Mouse (Mus musculus): ENCODE data around the gene Ralgapa1. TPM values are rescaled to one million over a fixed set of nuclear protein-coding genes. Genes with fewer than 3 reads are reported as not detected.
A peak's percentile ranks its signal among the peaks of the same experiment; 100 is the strongest.
"Not testable (repeated sequence)": the region's sequence is repeated elsewhere in the genome, so short reads cannot be mapped to it uniquely, and the experiment has no call there.

Gene Ralgapa1
- polyA plus RNA-seq, 1 experiment from 2014 or later: 15.9 TPM

DNA sequence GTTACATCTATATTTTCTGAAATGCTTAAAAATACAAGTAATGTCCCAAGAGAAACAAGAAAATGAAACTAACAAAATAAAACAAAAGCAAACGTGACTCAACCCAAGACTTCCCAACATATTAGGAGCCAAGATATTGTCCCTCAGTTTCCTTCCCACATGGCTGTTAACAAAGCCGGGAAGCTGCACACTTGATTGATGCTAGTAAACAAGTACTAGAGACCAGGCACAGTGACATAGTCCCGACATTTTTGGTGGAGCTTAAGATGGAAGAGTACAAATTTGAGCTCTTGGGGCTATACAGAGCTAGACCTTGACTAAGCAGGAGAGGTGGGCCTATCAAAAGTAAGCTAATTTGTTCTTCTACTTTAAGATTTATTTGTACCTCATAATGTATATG lies 23.9 kb downstream of the Ralgapa1 start:
- no peak overlapping the region for H3K9ac ChIP-seq
- WGBS: 74% methylated on average over 3 of the region's 3 CpGs
- no peaks in the 10 kb centered on the region for H3K27me3 ChIP-seq (replicated peaks)
- no peaks in the 10 kb centered on the region for H3K9me3 ChIP-seq
- ATAC-seq (ENCODE audit: insufficient read depth, low FRiP score, low read depth): no peak
- H3K27ac ChIP-seq: no peak overlapping the region
- H3K4me1 ChIP-seq: no peaks in the 10 kb centered on the region
- H3K36me3 ChIP-seq: no peaks in the 10 kb centered on the region
- no peak overlapping the region for H3K4me2 ChIP-seq
- H3K4me3 ChIP-seq (replicated peaks): no peak overlapping the region

DNA sequence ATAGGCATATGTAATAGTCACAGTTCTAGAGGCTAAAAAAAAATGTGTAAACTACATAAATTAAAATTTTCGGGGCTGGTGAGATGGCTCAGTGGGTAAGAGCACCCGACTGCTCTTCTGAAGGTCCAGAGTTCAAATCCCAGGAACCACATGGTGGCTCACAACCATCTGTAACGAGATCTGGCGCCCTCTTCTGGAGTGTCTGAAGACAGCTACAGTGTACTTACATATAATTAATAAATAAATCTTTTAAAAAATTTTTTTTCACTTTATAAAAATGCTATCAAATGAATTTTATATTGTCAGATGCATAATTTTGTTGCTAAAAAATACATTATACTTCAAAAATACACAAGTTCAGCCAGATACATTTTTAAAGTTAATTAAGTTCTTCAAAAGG lies 26.5 kb downstream of the Ralgapa1 start:
- not testable (repeated sequence) for H3K4me3 ChIP-seq (replicated peaks); H3K36me3 ChIP-seq; H3K27ac ChIP-seq; ATAC-seq (ENCODE audit: insufficient read depth, low FRiP score, low read depth); H3K9me3 ChIP-seq; H3K27me3 ChIP-seq (replicated peaks); H3K4me2 ChIP-seq; H3K9ac ChIP-seq; H3K4me1 ChIP-seq
- 82% methylated on average over 4 of the region's 4 CpGs for WGBS

DNA sequence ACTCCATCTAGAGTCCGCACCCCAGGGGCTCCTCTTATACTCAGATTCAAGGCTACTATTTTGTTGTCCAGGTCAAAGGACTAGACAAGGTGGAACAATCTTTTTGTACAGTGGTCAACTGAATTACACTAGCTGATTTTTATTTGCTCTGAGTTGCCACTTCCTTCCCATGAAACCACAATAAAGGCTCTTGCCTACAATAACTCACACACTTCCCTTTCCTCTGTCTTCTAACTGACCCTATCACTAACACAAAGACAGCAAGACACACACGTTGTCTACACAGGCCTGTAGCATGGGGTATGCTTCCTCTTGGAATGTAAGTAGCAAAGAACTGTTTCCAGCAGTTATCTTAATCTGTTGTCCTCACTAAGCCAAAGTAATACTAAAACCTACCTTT lies 35.7 kb downstream of the Ralgapa1 start:
- H3K4me2 ChIP-seq: no peak overlapping the region
- H3K4me3 ChIP-seq (replicated peaks): no peak overlapping the region
- H3K27ac ChIP-seq: no peak overlapping the region
- 68% methylated on average over 2 of the region's 2 CpGs for WGBS
- H3K4me1 ChIP-seq: no peaks in the 10 kb centered on the region
- ATAC-seq (ENCODE audit: insufficient read depth, low FRiP score, low read depth): no peak
- no peak overlapping the region for H3K9ac ChIP-seq
- H3K9me3 ChIP-seq: no peaks in the 10 kb centered on the region
- H3K27me3 ChIP-seq (replicated peaks): no peaks in the 10 kb centered on the region
- peaks cover 13% of the 10 kb centered on the region for H3K36me3 ChIP-seq

DNA sequence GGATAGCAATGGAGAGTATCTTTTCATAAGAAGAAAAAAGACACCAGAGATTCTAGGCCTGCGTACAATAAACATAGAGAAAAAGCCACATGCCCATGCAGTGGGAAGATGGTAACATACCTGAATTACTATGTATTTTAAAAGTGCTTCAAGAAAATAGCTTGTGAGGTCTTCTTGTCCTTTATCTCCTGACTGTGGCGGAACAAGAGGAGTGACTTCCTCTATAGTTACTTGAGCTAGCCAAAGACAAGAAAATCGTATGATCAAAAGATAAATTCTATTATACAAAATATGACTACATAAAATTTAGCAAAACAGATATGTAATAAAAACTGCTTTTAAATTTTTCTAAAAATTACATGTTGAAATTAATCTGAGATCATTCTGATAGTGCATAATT lies 38.3 kb downstream of the Ralgapa1 start:
- Histone ChIP-seq H3K4me2 (no peak overlapping the region), H3K9me3 (no peaks in the 10 kb centered on the region), H3K27me3 (replicated peaks) (no peaks in the 10 kb centered on the region), H3K27ac (no peak overlapping the region), H3K9ac (no peak overlapping the region), H3K4me1 (no peaks in the 10 kb centered on the region), H3K36me3 (peaks cover 13% of the 10 kb centered on the region; the same call in 1 of the 2 replicates), H3K4me3 (replicated peaks) (no peak overlapping the region)
- 92% methylated on average over 3 of the region's 3 CpGs for WGBS
- ATAC-seq (ENCODE audit: insufficient read depth, low FRiP score, low read depth): no peak

DNA sequence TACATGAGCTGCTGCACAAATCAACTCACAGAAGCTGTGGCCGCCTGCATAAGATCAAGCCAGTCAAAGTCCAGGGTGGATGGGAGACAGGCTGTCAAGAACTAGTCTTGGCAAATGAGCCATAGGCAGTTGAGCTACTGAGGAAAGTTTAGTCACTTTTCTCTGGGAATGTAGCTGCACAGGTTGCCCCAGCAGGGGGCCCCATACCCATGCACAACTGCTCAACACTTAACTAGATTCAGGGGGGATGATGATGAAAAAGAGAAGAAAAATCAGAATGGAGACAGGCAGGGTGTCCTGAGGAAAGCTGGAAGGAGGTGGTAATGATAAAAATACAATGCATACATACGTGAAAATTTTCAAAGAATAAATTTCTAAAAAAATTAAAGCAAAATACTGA lies 42.7 kb downstream of the Ralgapa1 start:
- no peaks in the 10 kb centered on the region for H3K9me3 ChIP-seq
- no peaks in the 10 kb centered on the region for H3K27me3 ChIP-seq (replicated peaks)
- 91% methylated on average over 2 of the region's 2 CpGs for WGBS
- H3K4me2 ChIP-seq: no peak overlapping the region
- H3K27ac ChIP-seq: no peak overlapping the region
- peaks cover 4% of the 10 kb centered on the region; the same call in 1 of the 2 replicates for H3K36me3 ChIP-seq
- H3K9ac ChIP-seq: no peak overlapping the region
- no peak overlapping the region for H3K4me3 ChIP-seq (replicated peaks)
- ATAC-seq (ENCODE audit: insufficient read depth, low FRiP score, low read depth): no peak
- no peaks in the 10 kb centered on the region for H3K4me1 ChIP-seq

DNA sequence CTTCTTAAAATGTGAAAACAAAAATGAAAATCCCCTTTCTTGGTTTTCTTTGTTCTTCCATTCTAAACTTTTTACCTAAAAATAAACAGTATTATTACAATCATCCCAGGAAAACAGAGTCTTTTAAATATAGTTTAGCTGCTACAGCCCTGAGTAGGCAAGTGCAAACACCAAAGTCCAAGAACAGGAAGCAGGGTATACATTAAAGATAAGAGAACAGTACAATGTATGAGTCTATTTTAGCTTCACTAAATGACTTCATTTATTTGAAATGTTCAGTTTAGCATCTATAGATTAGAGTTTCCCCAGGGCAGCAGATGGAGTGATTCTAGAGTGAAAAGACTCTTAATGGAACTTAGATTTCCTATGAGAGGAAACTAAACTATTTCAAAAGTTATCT lies 43.6 kb downstream of the Ralgapa1 start:
- Histone ChIP-seq H3K27ac (no peak overlapping the region), H3K4me2 (no peak overlapping the region), H3K9me3 (no peaks in the 10 kb centered on the region), H3K27me3 (replicated peaks) (no peaks in the 10 kb centered on the region), H3K4me3 (replicated peaks) (no peak overlapping the region), H3K9ac (no peak overlapping the region), H3K4me1 (no peaks in the 10 kb centered on the region), H3K36me3 (peaks cover 4% of the 10 kb centered on the region; the same call in 1 of the 2 replicates)
- 0 out of 2 replicates have a peak, but pooled peaks have one; percentile 60 for ATAC-seq (ENCODE audit: insufficient read depth, low FRiP score, low read depth)

DNA sequence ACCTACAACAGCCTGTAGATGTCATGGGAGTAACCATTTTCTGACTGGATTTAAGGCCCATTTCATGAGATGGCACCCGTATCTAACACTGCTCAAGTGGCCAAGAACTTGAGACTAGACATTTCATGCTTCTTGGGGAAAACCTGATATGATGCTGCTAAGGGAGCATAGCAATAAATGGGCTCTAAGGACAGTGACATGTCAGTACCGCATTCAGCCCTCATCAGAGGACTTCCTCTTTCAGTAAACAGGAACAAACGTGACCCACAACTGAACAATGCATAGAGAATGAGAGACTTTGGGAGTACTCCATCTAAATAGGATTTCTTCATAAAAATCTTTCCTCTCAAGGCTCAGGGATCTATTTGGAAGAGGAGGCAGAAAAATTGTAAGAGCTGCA lies 46.7 kb downstream of the Ralgapa1 start:
- H3K36me3 ChIP-seq: peaks cover 6% of the 10 kb centered on the region; the same call in 1 of the 2 replicates
- H3K4me1 ChIP-seq: no peaks in the 10 kb centered on the region
- no peak overlapping the region for H3K27ac ChIP-seq
- no peak overlapping the region for H3K4me2 ChIP-seq
- no peaks in the 10 kb centered on the region for H3K9me3 ChIP-seq
- WGBS: 86% methylated on average over 3 of the region's 3 CpGs
- H3K4me3 ChIP-seq (replicated peaks): no peak overlapping the region
- no peaks in the 10 kb centered on the region for H3K27me3 ChIP-seq (replicated peaks)
- no peak for ATAC-seq (ENCODE audit: insufficient read depth, low FRiP score, low read depth)
- no peak overlapping the region for H3K9ac ChIP-seq

DNA sequence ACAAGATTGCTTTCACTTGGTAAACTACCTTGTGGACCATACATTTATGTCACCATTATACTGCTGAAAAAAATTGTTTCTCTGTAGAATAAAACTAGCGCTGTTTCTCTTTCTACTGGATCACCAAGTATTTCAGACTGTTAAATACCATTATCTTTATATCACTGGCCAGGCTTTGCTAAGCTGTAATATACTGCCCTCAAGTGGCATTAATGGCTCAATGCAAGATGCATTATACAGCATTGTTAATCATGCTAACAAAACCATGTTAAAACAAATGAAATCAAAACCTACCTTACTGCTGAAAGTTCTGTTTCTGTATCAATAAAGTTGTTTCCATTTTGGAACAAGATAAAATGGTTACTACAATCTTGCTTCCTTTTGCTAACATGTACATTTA lies 100.6 kb downstream of the Ralgapa1 start:
- Histone ChIP-seq H3K9me3 (no peaks in the 10 kb centered on the region), H3K9ac (no peak overlapping the region), H3K27ac (no peak overlapping the region), H3K4me3 (replicated peaks) (no peak overlapping the region), H3K4me2 (no peak overlapping the region), H3K27me3 (replicated peaks) (no peaks in the 10 kb centered on the region), H3K36me3 (peaks cover 15% of the 10 kb centered on the region; the same call in 1 of the 2 replicates), H3K4me1 (no peaks in the 10 kb centered on the region)
- WGBS: 80% methylated on average over 1 of the region's 1 CpGs
- ATAC-seq (ENCODE audit: insufficient read depth, low FRiP score, low read depth): no peak

DNA sequence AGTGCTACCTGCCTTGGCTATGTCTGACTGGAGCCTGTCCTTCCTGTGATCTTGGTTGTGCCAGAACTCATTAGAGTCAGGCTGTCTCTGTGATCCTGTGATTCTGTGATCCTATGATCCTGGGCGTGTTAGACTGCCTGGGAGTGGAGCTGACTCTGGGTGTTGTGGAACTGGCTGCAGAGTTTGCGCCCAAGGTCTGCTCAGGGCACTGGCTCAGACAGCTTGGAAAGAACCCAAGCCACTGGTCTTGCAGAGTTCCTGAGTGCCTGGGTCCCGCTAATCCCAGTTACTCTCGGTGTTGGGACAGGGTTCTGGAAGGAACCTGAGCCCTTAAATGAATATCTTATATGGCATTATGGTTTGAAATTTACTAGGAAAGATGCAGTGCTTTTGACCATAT lies 115.1 kb downstream of the Ralgapa1 start:
- Histone ChIP-seq H3K36me3 (peaks cover 4% of the 10 kb centered on the region; the same call in 1 of the 2 replicates), H3K4me3 (replicated peaks) (no peak overlapping the region), H3K4me2 (no peak overlapping the region), H3K4me1 (no peaks in the 10 kb centered on the region), H3K27ac (no peak overlapping the region), H3K27me3 (replicated peaks) (no peaks in the 10 kb centered on the region), H3K9me3 (no peaks in the 10 kb centered on the region), H3K9ac (no peak overlapping the region)
- 94% methylated on average over 4 of the region's 4 CpGs for WGBS
- no peak for ATAC-seq (ENCODE audit: insufficient read depth, low FRiP score, low read depth)

DNA sequence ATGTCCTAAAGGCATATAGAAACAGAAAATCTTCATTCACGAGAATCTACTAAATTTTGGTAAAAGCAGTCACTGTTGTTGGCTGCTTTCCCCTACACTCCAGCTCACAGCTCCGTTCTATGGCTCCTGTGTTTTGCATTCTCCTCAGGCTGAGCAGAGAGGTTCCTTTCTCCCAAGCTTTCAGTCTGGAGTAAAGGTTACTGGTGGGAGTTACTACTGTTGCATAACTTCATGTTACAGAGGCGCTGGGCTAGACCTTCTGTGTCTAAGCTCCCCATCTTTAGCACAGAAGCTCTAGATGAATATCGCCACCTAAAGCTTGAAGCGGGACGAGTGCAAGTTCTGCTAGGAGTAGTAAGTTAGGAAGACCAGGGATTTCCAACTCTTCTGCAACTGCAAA lies 154.3 kb downstream of the Ralgapa1 start:
- no peak overlapping the region for H3K9ac ChIP-seq
- ATAC-seq (ENCODE audit: insufficient read depth, low FRiP score, low read depth): no peak
- H3K27ac ChIP-seq: no peak overlapping the region
- H3K4me1 ChIP-seq: no peaks in the 10 kb centered on the region
- H3K27me3 ChIP-seq (replicated peaks): no peaks in the 10 kb centered on the region
- H3K9me3 ChIP-seq: no peaks in the 10 kb centered on the region
- H3K4me2 ChIP-seq: no peak overlapping the region
- no peak overlapping the region for H3K4me3 ChIP-seq (replicated peaks)
- WGBS: 91% methylated on average over 6 of the region's 6 CpGs
- H3K36me3 ChIP-seq: no peaks in the 10 kb centered on the region

DNA sequence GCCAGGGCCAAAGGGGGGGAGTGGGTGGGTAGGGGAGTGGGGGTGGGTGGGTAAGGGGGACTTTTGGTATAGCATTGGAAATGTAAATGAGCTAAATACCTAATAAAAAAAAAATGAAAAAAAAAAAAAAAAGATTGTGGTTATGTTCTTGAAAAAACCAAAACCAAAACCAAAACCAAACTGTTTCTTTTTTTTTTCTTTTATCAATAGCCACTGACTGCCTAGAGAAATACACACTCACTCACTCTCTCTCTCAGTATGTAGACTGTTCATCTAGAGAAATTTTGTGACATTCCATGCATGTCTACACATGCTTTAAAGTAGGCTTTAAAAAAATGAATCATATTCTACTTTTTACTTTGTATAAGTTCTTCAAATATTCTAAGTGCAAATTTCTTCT lies 157.8 kb downstream of the Ralgapa1 start:
- H3K4me1 ChIP-seq; H3K9ac ChIP-seq; H3K27ac ChIP-seq; H3K4me2 ChIP-seq; H3K27me3 ChIP-seq (replicated peaks); ATAC-seq (ENCODE audit: insufficient read depth, low FRiP score, low read depth); H3K36me3 ChIP-seq; H3K9me3 ChIP-seq; H3K4me3 ChIP-seq (replicated peaks): not testable (repeated sequence)

DNA sequence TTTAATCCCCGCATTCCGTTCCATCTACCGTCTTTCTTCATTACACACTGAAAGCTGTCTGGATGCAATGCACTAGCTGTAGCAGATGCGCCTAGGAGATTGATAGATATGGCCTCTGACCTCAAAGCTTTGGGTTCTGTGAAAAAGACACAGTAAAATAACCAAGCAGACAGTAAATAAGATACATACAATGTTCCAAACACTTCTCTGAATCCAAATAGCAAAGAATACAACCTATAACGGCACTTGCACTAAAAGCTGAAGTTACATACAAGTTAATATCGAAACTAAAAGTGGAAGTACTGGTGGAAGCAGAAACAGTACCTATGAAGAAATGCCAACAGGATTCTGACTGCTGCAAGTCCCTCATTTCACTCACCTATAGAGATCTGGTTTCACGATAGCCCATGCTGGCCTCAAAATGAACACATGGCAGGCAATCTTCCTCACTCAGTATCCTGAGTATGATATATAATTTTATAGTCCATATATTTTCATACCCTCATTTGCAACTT lies 172.9 kb downstream of the Ralgapa1 start:
- H3K27me3 ChIP-seq (replicated peaks): no peaks in the 10 kb centered on the region
- no peaks in the 10 kb centered on the region for H3K36me3 ChIP-seq
- no peak overlapping the region for H3K27ac ChIP-seq
- no peak overlapping the region for H3K9ac ChIP-seq
- no peak overlapping the region for H3K4me2 ChIP-seq
- no peaks in the 10 kb centered on the region for H3K4me1 ChIP-seq
- H3K9me3 ChIP-seq: no peaks in the 10 kb centered on the region
- H3K4me3 ChIP-seq (replicated peaks): no peak overlapping the region
- WGBS: 85% methylated on average over 7 of the region's 7 CpGs
- no peak for ATAC-seq (ENCODE audit: insufficient read depth, low FRiP score, low read depth)

DNA sequence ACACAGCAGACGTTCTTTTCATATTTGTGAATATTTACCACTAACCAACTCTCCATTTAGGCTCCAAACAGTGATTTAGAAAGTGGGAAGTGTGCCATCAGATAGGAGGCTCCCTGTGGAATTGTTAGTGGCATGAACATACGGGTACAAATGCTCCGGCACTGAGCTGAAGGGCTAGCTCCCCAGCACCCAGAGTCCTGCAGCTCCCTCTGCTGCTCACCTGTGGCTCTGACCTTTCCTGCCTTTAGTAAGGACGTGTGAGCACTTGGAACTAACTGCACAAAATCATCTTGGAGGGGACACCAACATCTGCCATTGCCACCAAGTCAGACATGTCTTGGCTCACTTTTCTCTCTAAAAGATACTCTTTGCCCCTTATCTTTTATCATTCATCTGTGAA lies 194.3 kb downstream of the Ralgapa1 start:
- Histone ChIP-seq H3K4me1 (no peaks in the 10 kb centered on the region), H3K9ac (no peak overlapping the region), H3K4me2 (no peak overlapping the region), H3K36me3 (no peaks in the 10 kb centered on the region), H3K9me3 (no peaks in the 10 kb centered on the region), H3K27ac (no peak overlapping the region), H3K27me3 (replicated peaks) (no peaks in the 10 kb centered on the region), H3K4me3 (replicated peaks) (no peak overlapping the region)
- no peak for ATAC-seq (ENCODE audit: insufficient read depth, low FRiP score, low read depth)
- WGBS: 42% methylated on average over 4 of the region's 4 CpGs
